Mouse (Mus musculus) limb, embryonic 10.5 days (tissue): Measurements from ENCODE around the gene Erp27. TPM values are rescaled to one million over a fixed set of nuclear protein-coding genes. Genes with fewer than 3 reads are reported as not detected.

Experiments
- DNase-seq: peaks from one replicate; pipeline ENCODE4 v3.0.0-alpha.2; 2017; ENCODE audit warnings: low spot score
- H3K27ac ChIP-seq: fragments of 300-500 bp; sonication (generic); 2 replicates; pipeline ENCODE4 v1.5.1; 2016; ENCODE audit warnings: mild to moderate bottlenecking
- H3K27me3 ChIP-seq: fragments of 300-500 bp; sonication (generic); 2 replicates; pipeline ENCODE4 v1.6.1; 2016; ENCODE audit warnings: low read depth, mild to moderate bottlenecking; ENCODE audit not compliant: poor library complexity, severe bottlenecking
- H3K36me3 ChIP-seq: fragments of 300-500 bp; sonication (generic); 2 replicates; pipeline ENCODE4 v1.6.1; 2016; ENCODE audit warnings: mild to moderate bottlenecking, moderate library complexity
- H3K4me1 ChIP-seq: fragments of 300-500 bp; sonication (generic); 2 replicates; pipeline ENCODE4 v1.6.1; 2016
- H3K4me3 ChIP-seq: fragments of 300-500 bp; sonication (generic); 2 replicates; pipeline ENCODE4 v1.5.1; 2016; ENCODE audit warnings: mild to moderate bottlenecking, moderate library complexity
- H3K9me3 ChIP-seq: fragments of 300-500 bp; sonication (generic); replicated peaks from 2 replicates; pipeline ENCODE4 v1.6.1; 2016; ENCODE audit warnings: mild to moderate bottlenecking
- WGBS: fragments of 180-500 bp; shearing (Covaris S2); methylation state at CpG from one replicate; pipeline ENCODE4 v1.1.7; 2016; 5-methylcytosine and 5-hydroxymethylcytosine counted together
- polyA plus RNA-seq: library from polyadenylated mRNA; unstranded; fragments of >200 nt; fragmentation: Nextera tagmentation; extraction: Ambion mirVana; gene quantifications from 2 replicates; pipeline ENCODE4 v1.2.1, GENCODE M21; 2016

The Erp27 gene
- polyA plus RNA-seq, 1 experiment from 2014 or later: 0.15 TPM

DNA sequence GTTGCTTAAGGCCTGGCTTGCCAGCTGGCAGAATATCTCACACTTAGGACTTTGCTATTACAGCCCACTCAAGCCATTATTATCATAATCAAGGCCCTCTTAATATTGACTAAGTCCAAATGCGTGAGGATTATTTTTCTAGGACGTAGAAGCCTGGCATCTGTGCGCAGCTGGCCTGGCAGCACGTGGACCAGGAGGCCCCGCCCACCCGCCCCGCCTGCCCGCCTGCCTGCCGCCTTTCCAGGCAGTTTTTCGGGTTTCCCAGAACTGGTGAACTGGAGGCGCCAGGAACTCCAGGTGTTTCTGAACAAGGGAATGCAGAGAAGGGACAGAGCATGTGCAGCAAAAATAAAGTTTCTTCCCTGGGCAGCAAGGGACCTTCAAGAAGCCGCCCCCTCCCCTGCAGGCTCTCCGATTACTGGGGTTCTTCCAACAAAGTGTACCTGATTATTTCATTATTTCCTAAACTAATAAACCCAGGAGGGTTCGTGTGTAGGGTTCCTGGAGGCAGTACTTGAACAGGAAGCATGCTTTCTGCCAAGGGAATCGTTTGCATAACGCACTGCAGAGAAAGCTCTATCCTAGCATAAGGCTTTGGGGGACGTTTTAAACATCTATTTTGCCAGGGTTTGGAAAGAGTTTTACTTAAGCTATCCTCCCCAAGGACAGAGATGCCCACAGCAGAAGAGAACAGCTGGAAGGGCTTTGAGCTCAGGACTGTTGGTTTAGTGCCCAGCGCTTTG, 8.4 kb downstream of the Erp27 start:
- 18% methylated on average over 18 of the region's 18 CpGs for WGBS
- Histone ChIP-seq H3K27me3 (no peaks in the 10 kb centered on the region), H3K27ac (peak overlapping the region; percentile 79), H3K4me1 (peaks cover 25% of the 10 kb centered on the region), H3K4me3 (peak overlapping the region; percentile 35), H3K9me3 (no peaks in the 10 kb centered on the region), H3K36me3 (no peaks in the 10 kb centered on the region)
- peak; percentile 75 for DNase-seq

GRCm38 (mm10) chr6:136912751-136913265, 9.2 kb downstream of the Erp27 start:
- Histone ChIP-seq H3K27ac (peak overlapping the region; percentile 79), H3K36me3 (no peaks in the 10 kb centered on the region), H3K4me1 (peaks cover 17% of the 10 kb centered on the region), H3K4me3 (no peak overlapping the region), H3K9me3 (no peaks in the 10 kb centered on the region), H3K27me3 (no peaks in the 10 kb centered on the region)
- no peak for DNase-seq
- 91% methylated on average over 1 of the region's 2 CpGs for WGBS

DNA sequence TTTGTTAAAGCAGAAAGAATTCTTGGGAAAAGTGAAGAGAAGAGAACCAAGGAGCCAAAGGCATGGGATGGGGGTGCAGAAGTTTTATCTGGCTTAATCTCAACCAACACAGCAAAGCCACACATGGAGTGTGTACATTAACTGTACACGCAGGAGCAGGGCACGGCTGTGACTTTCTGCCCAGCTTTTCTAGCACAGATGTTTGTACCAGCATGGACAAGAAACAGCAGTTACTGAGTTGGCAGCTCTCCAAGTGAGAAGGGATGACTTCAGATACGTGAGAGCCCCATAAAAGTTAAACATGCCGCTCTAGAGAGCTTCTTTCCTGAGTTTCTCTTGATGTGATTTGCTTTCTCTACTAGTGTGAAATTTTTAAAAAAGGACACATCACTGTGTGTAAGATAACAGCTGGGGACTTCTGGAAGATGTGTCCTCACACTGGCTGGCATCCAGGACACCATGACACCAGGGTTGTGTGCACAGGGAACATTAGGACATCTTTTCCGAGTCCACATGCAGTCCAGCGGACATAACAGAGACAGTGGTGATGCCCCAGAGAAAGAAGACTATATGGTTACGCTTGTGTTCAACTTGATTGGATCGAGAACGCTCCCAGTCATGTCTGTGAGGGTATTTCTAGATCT, 11.6 kb downstream of the Erp27 start:
- no peak overlapping the region for H3K27ac ChIP-seq
- DNase-seq: no peak
- H3K36me3 ChIP-seq: no peaks in the 10 kb centered on the region
- H3K4me1 ChIP-seq: peaks cover 21% of the 10 kb centered on the region
- H3K27me3 ChIP-seq: no peaks in the 10 kb centered on the region
- 91% methylated on average over 9 of the region's 9 CpGs for WGBS
- no peak overlapping the region for H3K4me3 ChIP-seq
- no peaks in the 10 kb centered on the region for H3K9me3 ChIP-seq

DNA sequence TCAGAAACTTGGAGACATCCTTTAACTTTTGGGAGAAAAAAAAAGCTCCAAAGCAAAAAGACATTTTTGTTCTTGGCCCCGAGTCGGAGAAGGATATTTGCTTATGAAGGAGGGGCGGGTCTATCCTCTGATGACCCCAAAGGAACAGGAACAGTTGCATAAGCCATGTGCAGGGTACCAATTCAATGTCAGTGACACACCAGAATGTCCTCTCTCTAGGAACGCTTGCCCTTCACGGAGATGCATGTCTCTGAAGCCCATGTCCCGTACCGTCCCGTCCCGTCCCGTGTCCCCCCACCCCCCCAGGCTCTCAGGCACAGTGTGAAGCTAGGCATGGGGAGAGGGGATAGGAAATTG, 15.1 kb downstream of the Erp27 start:
- H3K27ac ChIP-seq: no peak overlapping the region
- no peak for DNase-seq

GRCm38 (mm10) chr6:136906283-136906936, 15.6 kb downstream of the Erp27 start:
- H3K27ac ChIP-seq: no peak overlapping the region
- no peak overlapping the region for H3K4me3 ChIP-seq
- H3K27me3 ChIP-seq: no peaks in the 10 kb centered on the region
- no peak for DNase-seq
- H3K4me1 ChIP-seq: peaks cover 6% of the 10 kb centered on the region; the same call in 1 of the 2 replicates
- no peaks in the 10 kb centered on the region for H3K36me3 ChIP-seq
- no peaks in the 10 kb centered on the region for H3K9me3 ChIP-seq
- WGBS: 88% methylated on average over 19 of the region's 19 CpGs

More for the DNA sequence above, 15.1 kb downstream of the Erp27 start:
- Histone ChIP-seq H3K27me3 (no peaks in the 10 kb centered on the region), H3K9me3 (no peaks in the 10 kb centered on the region), H3K4me3 (no peak overlapping the region), H3K4me1 (peaks cover 6% of the 10 kb centered on the region; the same call in 1 of the 2 replicates), H3K36me3 (no peaks in the 10 kb centered on the region)
- 86% methylated on average over 10 of the region's 10 CpGs for WGBS

DNA sequence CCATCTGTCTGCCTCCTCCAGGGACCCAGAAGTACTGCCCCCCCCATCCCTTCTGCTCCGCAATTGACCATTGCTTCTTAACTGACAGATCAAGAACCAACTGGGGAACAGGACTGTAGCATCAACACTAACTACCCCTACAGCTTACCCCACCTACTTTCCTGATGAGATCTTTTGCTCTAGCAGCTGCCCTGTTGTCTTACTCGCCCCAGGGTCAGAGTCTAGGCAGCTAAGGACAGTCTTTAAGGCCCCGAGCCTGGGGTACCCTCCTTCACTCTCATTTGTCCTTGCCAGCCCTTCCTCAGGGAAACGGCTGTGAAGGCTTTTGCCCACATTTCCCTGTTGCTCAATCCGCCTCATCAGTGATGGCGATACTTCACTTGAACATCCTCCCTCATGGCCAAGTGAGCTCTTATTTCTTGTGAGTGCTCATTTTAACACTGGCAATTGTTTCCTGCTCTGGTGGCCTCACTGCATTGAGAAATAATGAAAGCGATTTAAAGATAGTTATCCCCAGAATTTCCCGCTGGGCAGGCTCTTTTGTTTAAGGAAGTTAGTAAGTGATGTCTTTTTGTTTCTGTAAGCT, 18.0 kb downstream of the Erp27 start:
- Histone ChIP-seq H3K4me3 (no peak overlapping the region), H3K27me3 (no peaks in the 10 kb centered on the region), H3K4me1 (peaks cover 6% of the 10 kb centered on the region; the same call in 1 of the 2 replicates), H3K36me3 (no peaks in the 10 kb centered on the region), H3K9me3 (no peaks in the 10 kb centered on the region), H3K27ac (no peak overlapping the region)
- no peak for DNase-seq
- WGBS: 80% methylated on average over 8 of the region's 8 CpGs

DNA sequence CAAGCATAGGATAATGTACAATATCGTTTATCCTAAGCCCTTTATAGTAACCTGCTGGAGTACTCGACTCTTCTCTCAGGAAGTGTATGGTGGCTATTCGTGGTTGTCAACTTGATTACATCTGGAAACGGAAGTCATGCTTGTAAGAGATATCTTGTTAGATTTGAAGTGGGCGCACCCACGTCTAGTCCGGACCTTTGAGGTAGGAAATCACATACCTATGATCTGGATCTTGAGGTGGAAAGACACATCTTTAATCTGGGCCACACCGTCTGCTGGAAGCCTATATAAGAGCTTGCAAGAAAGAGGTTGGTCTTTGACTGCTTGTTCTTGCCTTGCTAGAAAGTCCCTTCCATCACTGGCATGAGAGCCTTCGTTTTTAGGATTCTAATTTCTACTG, 19.5 kb downstream of the Erp27 start:
- WGBS: 95% methylated on average over 9 of the region's 9 CpGs
- Histone ChIP-seq H3K36me3 (no peaks in the 10 kb centered on the region), H3K4me3 (no peak overlapping the region), H3K9me3 (no peaks in the 10 kb centered on the region), H3K4me1 (peaks cover 9% of the 10 kb centered on the region; the same call in 1 of the 2 replicates), H3K27me3 (no peaks in the 10 kb centered on the region), H3K27ac (no peak overlapping the region)
- DNase-seq: no peak

DNA sequence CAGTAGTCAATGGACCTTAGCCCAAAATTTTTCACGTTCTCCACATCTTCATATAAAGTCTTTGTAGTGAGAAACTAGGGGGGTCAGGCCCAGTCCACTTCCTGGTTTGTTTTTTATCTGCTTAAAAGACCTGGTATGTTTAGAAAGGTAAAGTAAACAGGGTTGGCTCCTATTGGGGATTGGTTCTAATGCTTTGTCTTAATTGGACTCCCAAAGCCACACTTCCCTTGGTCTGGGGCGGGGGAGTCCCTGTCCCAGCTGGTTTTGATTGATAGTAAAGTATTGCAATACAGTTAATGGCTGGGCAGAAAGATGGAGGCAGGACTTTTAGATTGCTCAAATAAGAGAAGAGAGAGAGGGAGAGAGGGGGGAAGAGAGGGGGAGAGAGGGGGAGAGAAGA, 21.0 kb downstream of the Erp27 start:
- no peaks in the 10 kb centered on the region for H3K9me3 ChIP-seq
- 0 out of 2 replicates have a peak, but pooled peaks cover 4% of the 10 kb centered on the region for H3K4me1 ChIP-seq
- DNase-seq: no peak
- WGBS: 86% methylated on average over 2 of the region's 2 CpGs
- no peaks in the 10 kb centered on the region for H3K36me3 ChIP-seq
- no peak overlapping the region for H3K4me3 ChIP-seq
- no peaks in the 10 kb centered on the region for H3K27me3 ChIP-seq
- no peak overlapping the region for H3K27ac ChIP-seq

DNA sequence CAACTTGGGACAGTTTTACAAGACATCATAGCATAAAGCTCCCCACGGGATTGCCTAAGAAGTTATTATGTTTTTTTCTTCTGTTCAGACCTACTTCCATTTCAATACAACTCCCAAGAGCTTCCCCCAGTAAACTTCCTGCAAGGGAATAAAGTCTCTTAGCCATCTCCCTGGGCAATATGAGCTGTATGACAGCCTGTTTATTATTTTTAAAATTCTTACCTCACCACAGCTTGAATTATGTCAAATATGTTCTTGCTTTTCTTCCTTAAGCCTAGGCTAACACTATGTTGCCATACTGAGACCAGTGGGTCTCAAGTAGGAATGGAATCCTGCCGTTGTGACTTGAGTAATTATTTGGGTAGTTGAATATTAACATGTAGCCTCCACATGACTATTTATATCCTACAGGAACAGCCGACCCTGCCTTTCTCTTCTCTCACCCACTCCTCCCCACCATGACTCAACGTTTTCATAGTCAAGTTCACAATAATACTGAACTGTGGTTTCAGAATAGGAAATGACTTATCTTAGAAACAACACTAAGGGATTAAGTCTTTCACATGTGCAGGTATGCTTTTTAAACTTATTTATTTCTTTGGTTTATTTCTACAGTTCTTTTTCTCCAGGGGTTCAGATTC, 21.5 kb downstream of the Erp27 start:
- Histone ChIP-seq H3K9me3 (no peaks in the 10 kb centered on the region), H3K36me3 (no peaks in the 10 kb centered on the region), H3K4me1 (0 out of 2 replicates have a peak, but pooled peaks cover 4% of the 10 kb centered on the region), H3K4me3 (no peak overlapping the region), H3K27me3 (no peaks in the 10 kb centered on the region), H3K27ac (no peak overlapping the region)
- DNase-seq: no peak
- 88% methylated on average over 4 of the region's 4 CpGs for WGBS

DNA sequence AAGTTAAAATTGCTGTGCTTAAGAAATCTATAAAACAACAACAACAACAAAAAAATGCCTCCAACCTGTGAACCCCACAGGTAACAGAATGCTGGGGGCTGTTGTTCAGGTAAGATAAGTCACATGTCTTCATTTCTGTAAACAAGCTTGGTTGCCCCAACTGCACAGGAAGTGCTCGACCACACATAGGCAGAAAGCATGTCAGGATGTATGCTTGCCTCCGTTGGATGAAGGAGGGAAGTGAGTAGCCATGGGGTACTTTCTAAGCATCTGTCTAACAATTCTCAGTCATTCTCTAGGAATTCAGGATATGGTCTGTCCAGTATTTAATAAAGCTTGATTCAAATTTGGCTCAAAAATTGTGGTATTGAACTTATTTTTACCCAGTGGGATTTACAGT, 23.0 kb downstream of the Erp27 start:
- Histone ChIP-seq H3K27me3 (no peaks in the 10 kb centered on the region), H3K9me3 (no peaks in the 10 kb centered on the region), H3K4me1 (peaks cover 8% of the 10 kb centered on the region; the same call in 1 of the 2 replicates), H3K36me3 (no peaks in the 10 kb centered on the region), H3K4me3 (no peak overlapping the region), H3K27ac (no peak overlapping the region)
- DNase-seq: no peak
- 88% methylated on average over 2 of the region's 2 CpGs for WGBS

DNA sequence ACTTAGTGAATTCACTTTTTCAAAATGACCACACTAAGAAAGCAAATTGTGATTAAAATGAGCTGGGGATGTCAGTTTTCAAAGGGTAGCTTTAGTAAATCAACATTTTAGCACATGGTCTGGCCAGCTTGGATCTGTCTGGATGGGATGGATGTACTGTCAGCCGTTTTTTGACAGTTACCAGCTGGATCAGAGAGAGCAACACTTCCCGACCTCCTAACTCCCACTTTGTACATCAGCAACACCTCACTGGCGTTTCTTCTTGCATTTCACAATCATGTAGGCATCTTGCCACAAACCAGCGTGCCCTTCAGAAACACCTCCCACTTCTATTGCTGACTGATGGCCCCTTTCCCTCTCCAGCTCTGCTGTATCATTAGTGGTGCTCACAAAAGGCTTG, 23.8 kb downstream of the Erp27 start:
- Histone ChIP-seq H3K4me1 (peaks cover 8% of the 10 kb centered on the region; the same call in 1 of the 2 replicates), H3K27ac (no peak overlapping the region), H3K27me3 (no peaks in the 10 kb centered on the region), H3K36me3 (no peaks in the 10 kb centered on the region), H3K9me3 (no peaks in the 10 kb centered on the region), H3K4me3 (no peak overlapping the region)
- 28% methylated on average over 4 of the region's 4 CpGs for WGBS
- no peak for DNase-seq

- 77% methylated on average over 4 of the region's 4 CpGs for WGBS
Measured at GRCm38 (mm10) chr6:136897789-136898188, 24.2 kb downstream of the Erp27 start.

More at GRCm38 (mm10) chr6:136897789-136898188, 24.2 kb downstream of the Erp27 start:
- Histone ChIP-seq H3K27me3 (no peaks in the 10 kb centered on the region), H3K9me3 (no peaks in the 10 kb centered on the region), H3K27ac (no peak overlapping the region), H3K4me3 (no peak overlapping the region), H3K4me1 (peaks cover 8% of the 10 kb centered on the region; the same call in 1 of the 2 replicates), H3K36me3 (no peaks in the 10 kb centered on the region)
- DNase-seq: no peak
